Mouse (Mus musculus) cerebellum, adult 2 months (tissue): ENCODE data around the gene 1700029P11Rik.

Experiments used
- CTCF ChIP-seq: fragments of 200-500 bp; IDR thresholded peaks from 2 replicates; pipeline ENCODE4 v1.5.1; 2011; ENCODE audit warnings: low read depth, mild to moderate bottlenecking, control low read depth, low read length, moderate library complexity, borderline replicate concordance; ENCODE audit not compliant: insufficient read depth
- POLR2A ChIP-seq: fragments of 200-500 bp; IDR thresholded peaks from 2 replicates; pipeline ENCODE4 v1.6.1; 2011; ENCODE audit warnings: low read length, control low read depth, borderline replicate concordance; ENCODE audit not compliant: insufficient read depth

GRCm38 (mm10) chr15:82027276-82027675, 46.9 kb downstream of the 1700029P11Rik start:
- no peak for TF ChIP-seq CTCF
- no peak for TF ChIP-seq POLR2A
